Mouse (Mus musculus) adrenal gland, postnatal 10 days (tissue): ENCODE measurements around the gene Zfp292. TPM values are rescaled to one million over a fixed set of nuclear protein-coding genes. Genes with fewer than 3 reads are reported as not detected.
A peak's percentile ranks its signal among the peaks of the same experiment; 100 is the strongest.
"Not testable (repeated sequence)": the region's sequence is repeated elsewhere in the genome, so short reads cannot be mapped to it uniquely, and the experiment has no call there.

Experiments
- DNase-seq: peaks from one replicate; pipeline ENCODE4 v3.0.0; 2021; ENCODE audit warnings: mixed read lengths
- long read RNA-seq, 2 experiments: library from polyadenylated mRNA; stranded (forward); transcript quantifications; one replicate each; pipeline ENCODE4 v2.0.0; 2021
- total RNA-seq, 2 experiments: library from RNA; stranded (reverse); gene quantifications; 2 replicates each; pipeline ENCODE4 v1.2.3; 2021

The Zfp292 gene
- total RNA-seq: 10 to 100 TPM; 17.8 to 22.9 TPM
- long read RNA-seq, experiment 1, full-length matches to known transcripts: 9 of 10 reads
- long read RNA-seq, experiment 1, partial matches to known transcripts: 0 of 10 reads
- long read RNA-seq, experiment 1, other reads (novel, unspliced or antisense): 1 of 10 reads
- long read RNA-seq, experiment 2, partial matches to known transcripts: 0 of 1 reads
- long read RNA-seq, experiment 2, other reads (novel, unspliced or antisense): 1 of 1 reads

DNA sequence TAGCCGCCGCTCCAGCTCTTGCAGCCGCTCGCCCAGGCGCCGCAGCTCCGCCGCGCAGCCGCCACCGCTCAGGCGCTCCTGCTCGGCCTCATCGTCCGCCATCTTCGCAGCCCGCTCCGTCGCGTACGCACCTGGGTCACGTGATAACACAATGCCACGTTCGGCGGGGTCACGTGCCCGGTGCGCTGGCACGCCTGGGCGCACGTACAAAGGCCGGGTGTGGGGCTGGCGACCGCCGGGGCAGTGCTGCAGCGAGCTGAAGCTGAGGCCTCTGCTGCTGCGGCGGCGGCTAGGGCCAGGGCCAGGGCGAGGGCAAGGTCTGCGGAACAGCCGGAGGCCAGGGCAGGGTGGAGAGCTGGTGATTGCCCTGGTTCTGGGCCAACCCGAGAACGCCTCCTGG lies at the start of gene Zfp292:
Gene Zfp292, minus strand, starts transcription at position 143 of the 400 bp plus-strand sequence.
- peak; percentile 96 for DNase-seq

DNA sequence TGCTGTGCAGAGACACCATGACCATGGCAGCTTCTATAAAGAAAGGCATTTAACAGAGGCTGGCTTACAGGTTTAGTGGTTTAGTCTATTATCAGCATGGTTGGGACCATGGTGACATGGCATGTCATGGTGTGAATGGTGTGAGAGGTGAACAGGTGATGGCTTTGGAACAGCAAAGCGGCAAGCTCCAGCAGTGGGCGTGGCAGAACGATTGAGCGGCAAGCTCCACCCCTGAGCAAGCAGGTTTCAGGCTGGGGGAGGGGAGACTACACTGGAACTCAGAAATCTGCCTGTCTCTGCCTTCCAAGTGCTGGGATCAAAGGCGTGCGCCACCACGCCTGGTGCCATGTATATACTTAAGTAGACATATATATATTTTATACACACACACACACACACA lies 45.6 kb upstream of the Zfp292 start:
- DNase-seq: not testable (repeated sequence)

- DNase-seq: peak; percentile 46
Observed at GRCm38 (mm10) chr4:34922177-34922870, 39.6 kb upstream of the Zfp292 start.

GRCm38 (mm10) chr4:34917400-34917799 lies 34.6 kb upstream of the Zfp292 start:
- DNase-seq: peak; percentile 13

GRCm38 (mm10) chr4:34912171-34912570 lies 29.4 kb upstream of the Zfp292 start:
- DNase-seq: no peak

DNA sequence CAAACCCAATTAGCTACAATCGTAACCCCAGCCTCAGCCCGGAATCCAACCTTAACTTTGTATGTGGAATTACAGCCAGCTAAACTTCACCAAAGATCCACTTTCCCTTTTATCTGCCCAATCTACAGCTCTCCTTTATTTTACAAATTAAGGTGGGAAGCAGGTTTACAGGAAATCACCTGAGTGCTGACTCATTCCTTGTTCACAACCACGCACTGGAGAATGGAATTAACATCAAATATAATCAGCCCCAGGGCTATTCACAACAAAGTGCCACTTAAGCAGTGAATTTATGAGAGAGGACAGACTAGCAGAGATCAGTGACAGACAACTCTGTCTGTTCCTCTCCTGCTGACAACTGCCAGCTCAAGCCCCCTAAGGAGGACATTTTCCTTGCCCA lies 28.6 kb upstream of the Zfp292 start:
- no peak for DNase-seq

DNA sequence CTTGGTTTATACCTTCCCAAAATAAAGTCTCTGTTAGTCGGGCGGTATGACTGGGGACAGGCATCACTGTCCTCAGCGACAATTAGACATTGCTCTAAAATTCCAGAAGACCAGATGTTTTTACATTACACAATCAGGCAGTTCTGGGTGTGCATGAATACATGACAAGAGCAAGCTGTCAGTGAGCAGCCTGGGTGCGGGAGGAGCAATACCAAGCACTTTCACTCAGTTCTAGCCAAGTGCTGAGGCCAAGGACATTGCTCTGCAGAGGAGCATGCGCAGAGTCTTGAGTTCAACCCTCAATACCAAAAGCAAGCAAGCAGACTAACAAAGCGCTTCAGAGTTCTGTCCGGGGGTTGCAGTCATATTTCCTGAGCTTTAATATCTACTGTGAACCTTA lies 25.4 kb upstream of the Zfp292 start:
- peak; percentile 17 for DNase-seq

DNA sequence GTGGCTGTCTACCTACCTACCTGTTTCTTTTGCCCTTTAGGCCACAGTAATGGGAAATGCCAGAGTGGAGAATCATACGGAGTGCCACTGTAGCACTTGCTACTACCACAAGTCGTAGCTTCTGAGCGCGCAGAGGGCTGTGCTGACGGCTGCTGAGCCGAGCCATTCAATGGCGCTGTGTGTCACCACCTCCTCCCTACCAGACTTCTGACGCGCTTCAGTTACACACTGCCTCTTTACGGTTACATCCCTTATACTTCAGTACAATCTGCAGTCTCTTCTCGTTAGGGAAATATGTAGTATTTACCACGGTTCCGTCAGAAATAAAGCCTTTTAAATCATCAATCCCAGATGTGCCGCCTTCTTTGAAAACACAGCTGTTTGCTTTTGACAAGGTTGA lies 24.3 kb upstream of the Zfp292 start:
- no peak for DNase-seq

DNA sequence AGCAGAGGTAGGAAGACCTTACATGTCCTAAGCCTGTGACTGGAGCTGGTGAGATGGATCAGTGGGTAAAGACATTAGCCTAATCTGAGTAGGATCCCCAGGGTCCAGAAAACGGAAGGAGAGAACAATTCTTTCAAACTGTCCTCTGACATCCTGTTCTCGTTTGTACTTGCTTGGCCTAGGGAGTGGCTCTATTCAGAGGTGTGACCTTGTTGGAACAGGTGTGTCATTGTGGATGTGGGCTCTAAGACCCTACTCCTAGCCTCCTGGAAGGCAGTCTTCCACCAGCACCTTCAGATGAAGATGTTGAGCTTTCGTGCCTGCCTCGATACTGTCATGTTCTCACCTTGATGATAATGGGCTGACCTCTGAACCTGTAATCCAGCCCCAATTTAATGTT lies 23.4 kb upstream of the Zfp292 start:
- DNase-seq: no peak

DNA sequence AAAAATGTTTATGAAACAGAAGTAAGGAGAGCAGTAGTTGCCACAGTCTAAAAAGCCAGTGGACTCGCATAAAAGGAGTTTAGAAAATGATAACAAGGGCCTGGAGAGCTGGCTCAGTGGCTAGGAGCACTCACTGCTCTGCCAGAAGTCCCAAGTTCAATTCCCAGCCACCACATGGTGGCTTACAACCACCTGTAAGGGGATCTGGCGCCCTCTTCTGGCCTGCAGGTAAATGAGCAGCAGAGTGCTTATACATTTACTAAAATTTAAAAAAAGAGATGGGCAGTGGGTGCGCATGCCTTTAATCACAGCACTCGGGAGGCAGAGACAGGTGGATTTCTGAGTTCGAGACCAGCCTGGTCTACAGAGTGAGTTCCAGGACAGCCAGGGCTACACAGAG lies 22.6 kb upstream of the Zfp292 start:
- DNase-seq: peak; percentile 22

GRCm38 (mm10) chr4:34901582-34901981 lies 18.8 kb upstream of the Zfp292 start:
- not testable (repeated sequence) for DNase-seq

- DNase-seq: no peak
Observed at GRCm38 (mm10) chr4:34901166-34901565, 18.4 kb upstream of the Zfp292 start.

GRCm38 (mm10) chr4:34900155-34900554 lies 17.4 kb upstream of the Zfp292 start:
- DNase-seq: no peak

- no peak for DNase-seq
Observed at GRCm38 (mm10) chr4:34899322-34899721, 16.6 kb upstream of the Zfp292 start.

DNA sequence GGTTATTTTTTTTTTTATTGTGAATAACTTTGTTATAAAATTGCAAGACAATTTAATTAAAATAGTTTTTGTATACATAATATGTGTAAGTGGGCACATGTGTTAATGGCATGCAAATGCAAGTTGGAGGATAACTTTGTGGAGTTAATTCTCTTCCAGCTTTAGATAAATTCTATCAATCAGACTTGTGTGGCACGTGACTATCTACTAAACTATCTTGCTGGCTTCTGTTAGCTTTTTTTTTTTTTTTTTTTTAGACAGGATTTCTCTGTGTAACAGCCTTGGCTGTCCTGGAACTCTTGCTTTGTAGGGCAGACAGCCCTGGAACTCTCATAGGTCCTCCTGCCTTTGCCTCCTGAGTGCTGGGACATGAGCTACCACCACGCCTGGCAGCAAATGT lies 15.7 kb upstream of the Zfp292 start:
- no peak for DNase-seq

GRCm38 (mm10) chr4:34893479-34893878 lies 10.7 kb upstream of the Zfp292 start, which contains the start of gene Cga:
Gene Cga (plus strand): TSS chr4:34893779.
- no peak for DNase-seq

DNA sequence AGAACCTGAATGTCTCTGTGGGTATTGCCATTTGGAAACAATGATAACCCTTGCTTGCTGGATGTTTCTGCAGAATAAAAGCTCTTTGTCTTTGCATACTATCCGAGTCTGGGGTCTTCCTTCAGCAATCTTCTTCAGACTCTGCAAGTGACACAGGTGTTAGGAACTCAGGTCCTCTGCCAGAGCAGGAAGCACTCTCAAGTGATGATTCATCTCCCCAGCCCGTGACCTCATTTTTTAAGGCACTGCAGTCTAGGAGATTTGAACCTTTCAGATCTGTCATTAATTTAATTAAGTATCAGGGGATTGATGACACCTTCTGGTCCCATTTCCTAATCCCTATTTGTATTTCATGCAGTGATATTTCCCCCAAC lies 7.0 kb upstream of the Zfp292 start:
- no peak for DNase-seq

GRCm38 (mm10) chr4:34889101-34889811 lies 6.5 kb upstream of the Zfp292 start:
- no peak for DNase-seq

DNA sequence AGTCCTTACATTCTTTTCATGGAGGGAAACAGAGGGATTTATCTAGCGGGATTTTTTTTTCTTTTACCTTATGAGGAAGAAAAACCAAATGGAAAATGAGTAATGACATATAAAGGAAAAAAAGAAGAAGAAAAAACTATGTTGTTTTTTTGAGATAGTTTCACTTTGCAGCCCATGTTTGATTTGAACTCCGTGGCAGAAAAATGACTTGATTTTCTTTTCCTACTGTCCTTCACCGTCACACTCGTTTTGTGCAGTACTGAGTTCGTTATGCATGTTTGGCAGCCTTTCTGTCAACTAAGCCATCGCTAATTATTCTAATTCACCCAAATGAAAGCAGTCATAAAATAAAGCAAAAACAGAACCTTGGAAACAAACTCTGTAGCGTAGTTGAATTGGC lies 4.5 kb upstream of the Zfp292 start:
- no peak for DNase-seq

GRCm38 (mm10) chr4:34886490-34887111 lies 3.8 kb upstream of the Zfp292 start:
- DNase-seq: peak; percentile 87

DNA sequence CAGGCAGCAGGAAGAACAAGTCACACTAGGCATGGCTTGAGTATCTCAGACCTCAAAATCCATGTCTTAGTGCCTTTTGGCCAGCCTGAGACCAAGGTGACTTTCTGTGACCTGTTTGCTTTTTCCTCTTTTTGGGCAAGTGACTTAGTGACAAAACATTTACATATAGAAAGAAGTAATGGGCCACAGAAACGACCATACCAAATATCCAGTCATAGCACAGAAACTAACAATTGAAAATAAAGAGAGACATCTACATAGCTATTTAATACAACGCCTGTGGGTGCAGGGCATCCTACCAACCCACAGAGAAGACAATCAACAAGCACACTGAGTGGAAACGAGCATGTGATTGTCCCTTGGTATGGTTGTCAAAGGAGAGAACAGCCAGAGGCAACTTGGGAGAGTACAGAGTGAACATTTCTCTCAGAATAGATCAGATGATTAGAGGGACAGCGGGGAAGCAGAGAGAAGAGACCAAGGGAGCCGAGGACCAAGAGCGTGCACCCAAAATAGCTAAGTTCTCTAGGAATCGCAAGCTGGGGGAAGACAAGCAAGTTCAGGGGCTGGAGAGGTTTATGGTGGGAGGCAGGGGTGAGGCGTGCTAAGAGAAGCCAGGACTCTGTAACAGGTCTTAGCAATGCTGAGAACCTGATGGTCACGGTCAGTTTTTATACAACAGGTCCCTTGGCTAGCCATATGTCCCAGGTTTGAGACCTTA lies 3.0 kb upstream of the Zfp292 start:
- no peak for DNase-seq

GRCm38 (mm10) chr4:34883366-34884029 lies 738 bp upstream of the Zfp292 start:
- DNase-seq: no peak
